Mouse (Mus musculus): ENCODE data around the gene 1700057G04Rik.

GRCm38 (mm10) chr9:92368920-92369319 is 59.7 kb downstream of the 1700057G04Rik start:
- TF ChIP-seq CTCF (IDR thresholded peaks at IDR 0.05; ENCODE audit: low read depth) (no peak), EP300 (IDR thresholded peaks at IDR 0.05; ENCODE audit: low read depth) (no peak)
